Mouse (Mus musculus) midbrain, embryonic 12.5 days (tissue): ENCODE results near the gene March1. TPM values are rescaled to one million over a fixed set of nuclear protein-coding genes. Genes with fewer than 3 reads are reported as not detected.
"Not testable (repeated sequence)": the region's sequence is repeated elsewhere in the genome, so short reads cannot be mapped to it uniquely, and the experiment has no call there.

Source experiments
- ATAC-seq: fragments of 200-750 bp; cut with Nextera tagmentation; 2 replicates; pipeline ENCODE4 v1.8.0; 2017; ENCODE audit warnings: low read depth, moderate TSS enrichment, moderate library complexity; ENCODE audit not compliant: low FRiP score
- H3K27ac ChIP-seq: fragments of 300-500 bp; sonication (generic); replicated peaks from 2 replicates; pipeline ENCODE4 v1.5.1; 2016; ENCODE audit warnings: mild to moderate bottlenecking
- H3K27me3 ChIP-seq: fragments of 300-500 bp; sonication (generic); 2 replicates; pipeline ENCODE4 v1.6.1; 2016; ENCODE audit warnings: mild to moderate bottlenecking
- H3K36me3 ChIP-seq: fragments of 300-500 bp; sonication (generic); 2 replicates; pipeline ENCODE4 v1.6.1; 2016
- H3K4me1 ChIP-seq: fragments of 300-500 bp; sonication (generic); 2 replicates; pipeline ENCODE4 v1.6.1; 2016
- H3K4me2 ChIP-seq: fragments of 300-500 bp; sonication (generic); replicated peaks from 2 replicates; pipeline ENCODE4 v1.6.1; 2016; ENCODE audit warnings: mild to moderate bottlenecking, moderate library complexity
- H3K4me3 ChIP-seq: fragments of 300-500 bp; sonication (generic); 2 replicates; pipeline ENCODE4 v1.5.1; 2016; ENCODE audit warnings: mild to moderate bottlenecking
- H3K9ac ChIP-seq: fragments of 300-500 bp; sonication (generic); replicated peaks from 2 replicates; pipeline ENCODE4 v1.6.1; 2016; ENCODE audit warnings: mild to moderate bottlenecking, moderate library complexity
- H3K9me3 ChIP-seq: fragments of 300-500 bp; sonication (generic); 2 replicates; pipeline ENCODE4 v1.6.1; 2016; ENCODE audit warnings: mild to moderate bottlenecking
- WGBS: fragments of 180-500 bp; shearing (Covaris S2); methylation state at CpG from one replicate; pipeline ENCODE4 v1.1.7; 2016; 5-methylcytosine and 5-hydroxymethylcytosine counted together
- polyA plus RNA-seq: library from polyadenylated mRNA; unstranded; fragments of >200 nt; fragmentation: Nextera tagmentation; extraction: Ambion mirVana; gene quantifications from 2 replicates; pipeline ENCODE4 v1.2.1, GENCODE M21; 2016

The March1 gene
- polyA plus RNA-seq, 1 experiment from 2014 or later, result 20.3 TPM

DNA sequence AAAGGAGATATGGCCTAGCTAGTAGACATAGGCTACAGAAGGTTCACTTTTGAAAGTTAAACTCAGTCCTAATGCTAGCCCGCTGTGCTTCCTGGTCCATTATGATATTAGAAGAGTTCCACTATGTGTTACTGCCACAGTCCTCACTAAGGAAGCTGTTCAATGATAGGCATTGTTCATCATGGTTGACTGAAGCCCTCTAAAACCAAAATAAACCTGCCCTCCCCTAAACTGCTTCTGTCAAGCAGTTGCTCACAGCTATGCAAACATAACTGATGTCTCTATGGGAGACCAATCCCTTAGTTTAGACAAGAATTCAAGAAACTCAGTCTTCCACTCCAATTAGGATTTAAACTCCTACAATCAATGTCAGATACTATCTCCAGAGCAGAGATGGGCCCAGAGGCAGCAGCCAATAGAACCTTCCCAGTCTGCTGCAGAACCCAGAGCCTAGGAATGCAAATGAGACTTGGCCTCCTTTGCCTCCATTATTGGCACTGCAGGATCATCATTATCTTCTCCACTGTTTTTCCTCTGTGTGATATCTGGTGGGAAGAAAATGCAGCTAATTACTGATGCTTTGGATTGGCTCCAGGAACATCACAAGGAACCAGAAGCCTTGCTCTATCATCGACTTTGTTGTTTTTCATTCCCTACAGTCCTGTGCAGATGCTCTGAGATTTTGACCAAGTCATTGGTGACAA, 787.2 kb downstream of the March1 start:
- WGBS, result 81% methylated on average over 2 of the region's 2 CpGs
- ATAC-seq, result no peak

DNA sequence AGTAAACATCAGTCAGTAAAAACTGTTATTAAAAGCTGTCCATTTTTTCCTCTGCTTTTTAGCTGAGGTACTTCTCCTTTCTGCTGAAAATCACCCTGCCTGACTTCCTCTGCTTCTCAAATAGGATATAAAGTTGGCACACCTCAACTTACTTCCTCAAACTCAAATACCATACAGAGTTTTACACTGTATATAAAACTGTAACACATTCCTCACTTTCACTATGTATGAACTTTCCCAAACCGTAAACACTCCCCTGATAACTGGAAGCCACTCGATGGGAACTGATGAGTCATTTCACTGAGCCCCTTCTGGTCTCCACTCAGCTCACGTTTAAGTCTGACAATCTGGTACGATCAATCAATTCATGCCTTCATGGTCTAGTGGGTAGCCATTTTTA, 788.1 kb downstream of the March1 start:
- 80% methylated on average over 4 of the region's 4 CpGs for WGBS
- not testable (repeated sequence) for H3K9ac ChIP-seq, ATAC-seq

More for the DNA sequence above, 787.2 kb downstream of the March1 start:
- Histone ChIP-seq H3K4me1 (no peaks in the 10 kb centered on the region), H3K9ac (no peak overlapping the region), H3K9me3 (no peaks in the 10 kb centered on the region), H3K27ac (no peak overlapping the region), H3K27me3 (no peaks in the 10 kb centered on the region), H3K4me2 (no peak overlapping the region), H3K36me3 (no peaks in the 10 kb centered on the region), H3K4me3 (no peak overlapping the region)

DNA sequence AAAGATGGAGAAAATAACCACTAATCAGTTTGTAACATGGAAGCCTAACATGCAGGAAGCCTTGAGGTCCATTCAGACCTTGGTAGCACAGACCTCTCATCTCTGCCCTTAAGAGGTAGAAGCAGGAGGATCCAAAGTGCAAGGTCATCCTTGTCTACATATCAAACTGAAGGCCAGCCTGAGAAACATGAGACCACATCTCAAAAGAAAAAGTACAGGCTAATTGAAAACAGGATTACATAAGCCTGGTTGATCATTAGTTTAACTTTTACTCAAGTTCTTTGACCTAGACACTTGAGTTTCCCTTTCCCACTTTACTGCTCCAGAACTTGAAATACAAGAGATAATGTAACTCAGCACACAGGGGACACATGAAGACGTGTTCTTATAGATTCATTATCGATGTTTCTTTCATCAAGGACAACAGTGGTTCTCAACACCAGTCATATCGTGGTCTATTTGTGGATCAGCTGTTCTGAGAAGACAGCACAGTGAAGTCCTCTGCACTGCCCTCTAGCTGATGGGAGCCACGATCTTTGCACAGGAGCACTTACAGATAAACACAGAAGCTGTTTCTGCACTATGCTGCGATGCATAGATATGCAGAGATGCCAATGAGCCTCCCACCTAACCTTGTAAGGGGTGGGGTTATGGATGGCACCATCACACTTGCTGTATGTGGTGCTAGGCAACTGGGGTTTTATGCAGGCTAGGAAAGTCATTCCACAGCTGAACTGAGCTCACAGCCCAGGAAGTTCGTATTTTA, 789.1 kb downstream of the March1 start:
- no peaks in the 10 kb centered on the region for H3K4me1 ChIP-seq
- no peak overlapping the region for H3K4me3 ChIP-seq
- H3K9me3 ChIP-seq, result no peaks in the 10 kb centered on the region
- 85% methylated on average over 6 of the region's 6 CpGs for WGBS
- no peak overlapping the region for H3K9ac ChIP-seq
- no peak for ATAC-seq
- H3K27me3 ChIP-seq, result no peaks in the 10 kb centered on the region
- no peak overlapping the region for H3K4me2 ChIP-seq
- no peak overlapping the region for H3K27ac ChIP-seq
- no peaks in the 10 kb centered on the region for H3K36me3 ChIP-seq

More for the DNA sequence above, 788.1 kb downstream of the March1 start:
- H3K27ac ChIP-seq, H3K4me1 ChIP-seq, H3K4me2 ChIP-seq, H3K36me3 ChIP-seq, H3K9me3 ChIP-seq, H3K27me3 ChIP-seq, H3K4me3 ChIP-seq: not testable (repeated sequence)

DNA sequence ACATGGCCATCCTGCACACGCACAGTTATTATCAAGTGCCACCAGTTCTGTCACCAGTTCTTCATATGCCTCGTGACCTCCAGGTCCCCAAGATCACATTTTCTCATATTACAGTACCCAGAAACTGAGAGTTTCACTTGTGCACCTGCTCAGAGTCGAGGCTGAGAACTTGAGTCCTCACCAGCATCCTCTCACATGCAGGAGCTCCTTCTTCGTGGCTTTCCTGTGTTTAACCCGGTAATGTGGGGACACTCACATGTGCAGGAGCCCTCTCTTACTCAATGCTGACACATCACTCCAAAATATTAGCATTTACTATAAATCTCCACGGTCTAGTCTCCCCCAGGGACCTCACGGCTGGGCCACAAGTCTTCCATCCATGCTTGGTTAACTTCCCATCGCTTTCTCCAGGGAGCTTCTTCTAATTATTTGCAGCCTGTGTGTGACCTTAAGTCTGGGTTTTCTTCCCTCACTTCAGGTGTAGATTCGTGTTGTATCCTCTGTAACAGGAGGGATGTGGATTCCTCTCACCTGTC, 792.4 kb downstream of the March1 start:
- no peak overlapping the region for H3K27ac ChIP-seq
- H3K4me2 ChIP-seq, result no peak overlapping the region
- WGBS, result 82% methylated on average over 9 of the region's 9 CpGs
- no peak overlapping the region for H3K4me3 ChIP-seq
- no peaks in the 10 kb centered on the region for H3K27me3 ChIP-seq
- H3K9ac ChIP-seq, result no peak overlapping the region
- no peaks in the 10 kb centered on the region for H3K4me1 ChIP-seq
- no peak for ATAC-seq
- no peaks in the 10 kb centered on the region for H3K9me3 ChIP-seq
- H3K36me3 ChIP-seq, result no peaks in the 10 kb centered on the region

DNA sequence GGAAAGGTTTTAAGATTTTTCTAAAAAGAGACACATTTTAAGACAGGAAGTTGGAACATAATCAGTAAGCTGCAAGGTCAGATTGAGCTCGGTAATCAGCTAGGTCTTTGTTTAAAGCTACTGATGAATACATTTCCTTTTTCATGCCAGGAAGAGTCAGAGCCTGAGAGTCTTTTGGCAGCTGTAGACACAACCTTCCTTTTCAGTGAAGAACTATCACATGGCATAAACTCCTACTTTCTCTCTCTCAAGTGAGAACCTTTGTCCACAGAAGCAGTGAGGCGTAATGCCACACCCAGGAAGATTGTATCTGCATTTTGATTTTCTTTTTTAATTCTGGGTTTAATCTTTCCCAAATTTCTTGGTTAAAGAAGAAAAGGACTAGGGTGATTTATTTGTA, 795.4 kb downstream of the March1 start:
- no peaks in the 10 kb centered on the region for H3K9me3 ChIP-seq
- 69% methylated on average over 2 of the region's 2 CpGs for WGBS
- H3K4me3 ChIP-seq, result no peak overlapping the region
- H3K27ac ChIP-seq, result no peak overlapping the region
- H3K4me1 ChIP-seq, result no peaks in the 10 kb centered on the region
- ATAC-seq, result no peak
- no peaks in the 10 kb centered on the region for H3K36me3 ChIP-seq
- H3K4me2 ChIP-seq, result no peak overlapping the region
- H3K27me3 ChIP-seq, result no peaks in the 10 kb centered on the region
- H3K9ac ChIP-seq, result no peak overlapping the region

DNA sequence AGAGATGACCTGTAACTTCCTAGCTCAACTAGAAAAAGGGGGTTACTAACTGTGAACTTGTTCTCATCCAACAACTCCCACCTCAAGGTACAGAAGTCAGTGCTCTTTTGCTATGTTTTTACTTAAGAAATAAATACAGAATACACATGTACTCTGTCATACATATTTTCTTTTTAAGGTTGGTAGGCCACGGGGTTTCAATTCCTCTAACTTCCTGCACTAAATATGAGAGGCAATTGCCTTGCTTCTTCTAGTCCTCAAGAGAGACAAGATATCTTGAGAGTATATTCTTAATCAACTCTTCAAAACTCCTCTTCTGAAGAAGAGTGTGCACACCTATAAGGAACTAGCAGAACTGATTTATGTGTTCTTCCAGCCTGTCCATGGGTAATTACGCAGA, 797.5 kb downstream of the March1 start:
- Histone ChIP-seq H3K9ac (no peak overlapping the region), H3K9me3 (no peaks in the 10 kb centered on the region), H3K4me3 (no peak overlapping the region), H3K4me1 (no peaks in the 10 kb centered on the region), H3K4me2 (no peak overlapping the region), H3K27ac (no peak overlapping the region), H3K27me3 (no peaks in the 10 kb centered on the region), H3K36me3 (no peaks in the 10 kb centered on the region)
- no peak for ATAC-seq
- 83% methylated on average over 2 of the region's 2 CpGs for WGBS

DNA sequence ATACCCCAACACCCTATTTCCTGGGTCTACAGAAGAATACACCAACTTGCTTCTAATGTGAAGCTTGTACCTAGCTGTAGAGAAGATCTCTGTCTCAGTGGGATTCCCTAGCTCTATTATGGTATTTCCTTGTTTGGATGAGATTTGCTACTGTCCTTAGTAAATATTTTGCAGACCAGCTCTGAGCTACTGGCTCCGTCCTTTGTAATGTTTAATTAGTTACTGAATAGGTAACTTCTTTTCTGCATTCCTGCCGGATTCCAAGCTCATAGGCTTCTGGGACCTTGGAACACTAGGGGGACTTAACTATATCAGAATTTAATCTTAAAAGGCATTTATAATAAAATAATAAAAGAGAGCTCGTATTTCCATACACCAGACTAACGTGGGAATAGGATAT, 799.9 kb downstream of the March1 start:
- not testable (repeated sequence) for H3K4me2 ChIP-seq, H3K4me1 ChIP-seq, H3K4me3 ChIP-seq, H3K27me3 ChIP-seq, H3K9ac ChIP-seq, ATAC-seq, H3K27ac ChIP-seq, H3K9me3 ChIP-seq, H3K36me3 ChIP-seq
- 86% methylated on average over 4 of the region's 4 CpGs for WGBS

DNA sequence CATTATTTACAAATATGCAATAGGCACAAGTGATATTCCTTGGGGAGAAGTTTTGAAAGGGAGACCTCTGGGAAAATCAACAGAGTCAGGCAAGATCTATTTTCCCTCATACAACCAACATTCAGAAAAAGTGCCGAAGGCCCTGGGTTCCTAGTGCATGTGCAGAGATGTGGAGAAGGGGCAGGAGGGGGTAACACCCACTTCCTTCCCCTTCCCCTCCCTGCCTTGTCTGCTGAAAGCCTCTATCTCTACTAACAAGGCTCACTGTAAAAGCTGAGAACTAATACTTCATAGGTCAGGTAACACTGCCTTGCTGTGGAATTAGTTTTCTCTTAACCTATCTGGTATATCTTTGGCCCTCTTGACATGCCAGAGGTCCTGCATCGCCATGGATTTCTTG, 812.9 kb downstream of the March1 start:
- Histone ChIP-seq H3K36me3 (no peaks in the 10 kb centered on the region), H3K4me3 (no peak overlapping the region), H3K4me2 (no peak overlapping the region), H3K4me1 (no peaks in the 10 kb centered on the region), H3K9me3 (no peaks in the 10 kb centered on the region), H3K27ac (no peak overlapping the region), H3K27me3 (no peaks in the 10 kb centered on the region), H3K9ac (no peak overlapping the region)
- ATAC-seq, result no peak
- WGBS, result 92% methylated on average over 2 of the region's 2 CpGs

DNA sequence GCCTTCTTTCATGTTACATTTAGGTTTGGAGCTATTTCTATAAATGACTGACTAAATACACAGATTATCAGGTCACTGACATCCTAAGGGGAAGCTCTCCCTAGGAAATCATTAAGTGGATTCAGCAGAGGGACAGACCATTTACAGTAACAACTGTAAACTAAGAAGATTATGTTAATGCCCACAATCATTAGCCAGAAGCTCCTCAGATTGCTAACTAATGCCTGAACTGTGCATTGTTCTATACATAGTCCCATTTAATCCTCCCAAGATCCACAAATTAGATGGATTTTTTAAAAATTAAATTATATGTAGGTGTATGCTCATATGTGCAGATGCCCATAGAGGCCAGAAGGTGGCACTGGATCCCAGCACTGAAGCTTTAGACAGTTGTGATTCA, 815.9 kb downstream of the March1 start:
- Histone ChIP-seq H3K4me3 (no peak overlapping the region), H3K9me3 (no peaks in the 10 kb centered on the region), H3K27ac (no peak overlapping the region), H3K4me1 (no peaks in the 10 kb centered on the region), H3K4me2 (no peak overlapping the region), H3K9ac (no peak overlapping the region), H3K36me3 (no peaks in the 10 kb centered on the region), H3K27me3 (no peaks in the 10 kb centered on the region)
- ATAC-seq, result no peak

DNA sequence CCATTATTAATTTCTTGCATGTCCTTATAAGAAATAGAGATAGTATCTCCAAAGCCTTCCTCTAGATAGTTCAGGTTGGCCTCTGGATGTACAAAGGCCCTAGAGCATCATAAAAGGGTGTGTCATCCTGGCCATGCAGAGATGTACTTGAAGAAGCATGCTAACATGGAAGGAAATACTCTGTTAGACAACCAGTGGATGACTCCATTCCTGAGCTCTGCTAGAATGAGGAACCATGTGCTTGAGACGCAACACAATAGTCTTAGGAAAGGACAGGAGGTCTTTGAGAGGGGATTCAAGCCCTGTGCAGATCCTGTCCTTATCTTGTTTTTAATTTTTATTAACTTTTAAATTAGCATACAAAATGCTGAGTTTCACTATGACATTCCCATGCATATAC, 819.1 kb downstream of the March1 start:
- Histone ChIP-seq H3K4me3 (no peak overlapping the region), H3K4me2 (no peak overlapping the region), H3K36me3 (no peaks in the 10 kb centered on the region), H3K9me3 (no peaks in the 10 kb centered on the region), H3K9ac (no peak overlapping the region), H3K4me1 (no peaks in the 10 kb centered on the region), H3K27ac (no peak overlapping the region), H3K27me3 (no peaks in the 10 kb centered on the region)
- 85% methylated on average over 1 of the region's 1 CpGs for WGBS
- ATAC-seq, result no peak

DNA sequence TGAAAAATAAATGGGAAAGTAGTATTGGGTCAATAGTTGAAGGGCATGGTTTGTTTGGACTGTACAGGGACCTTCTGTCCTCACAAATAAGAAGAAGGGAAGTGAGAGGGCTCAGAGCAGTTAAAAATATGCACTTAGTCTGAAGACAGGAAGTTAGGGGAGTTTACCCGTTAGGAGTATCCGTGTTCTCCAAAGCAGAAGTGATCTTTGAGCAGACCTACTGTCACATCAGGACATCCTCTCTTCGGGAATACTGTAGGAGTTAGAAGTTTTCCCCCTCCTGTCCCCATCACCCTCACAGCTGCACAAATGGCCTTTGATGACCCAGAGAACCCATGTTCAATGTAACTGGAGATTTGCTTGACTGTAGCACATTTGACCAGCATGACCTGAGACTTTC, 820.2 kb downstream of the March1 start:
- Histone ChIP-seq H3K9me3 (no peaks in the 10 kb centered on the region), H3K36me3 (no peaks in the 10 kb centered on the region), H3K4me3 (no peak overlapping the region), H3K27ac (no peak overlapping the region), H3K4me2 (no peak overlapping the region), H3K9ac (no peak overlapping the region), H3K27me3 (no peaks in the 10 kb centered on the region), H3K4me1 (no peaks in the 10 kb centered on the region)
- no peak for ATAC-seq
- WGBS, result 83% methylated on average over 3 of the region's 3 CpGs

DNA sequence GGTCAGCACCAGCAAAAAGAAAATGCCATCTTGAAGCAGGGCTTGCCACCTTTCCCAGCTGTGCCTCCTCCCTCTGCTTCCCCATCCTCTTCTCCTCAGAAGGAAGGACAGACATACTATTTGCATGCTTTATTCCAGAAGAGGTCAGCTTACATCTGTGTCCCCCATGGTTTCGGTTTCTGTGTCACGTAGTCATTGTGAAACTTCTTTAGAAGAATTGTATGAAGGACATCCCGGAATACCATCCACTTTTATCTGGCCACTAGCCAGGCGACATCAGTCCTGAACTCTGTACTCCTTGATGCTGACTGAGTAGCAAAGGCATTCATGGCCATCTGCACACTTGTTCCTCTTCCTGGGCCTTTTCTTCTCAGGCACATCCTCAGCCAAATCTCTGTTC, 820.8 kb downstream of the March1 start:
- no peak overlapping the region for H3K4me2 ChIP-seq
- H3K36me3 ChIP-seq, result no peaks in the 10 kb centered on the region
- ATAC-seq, result no peak
- H3K9ac ChIP-seq, result no peak overlapping the region
- H3K9me3 ChIP-seq, result no peaks in the 10 kb centered on the region
- H3K27me3 ChIP-seq, result no peaks in the 10 kb centered on the region
- H3K4me1 ChIP-seq, result no peaks in the 10 kb centered on the region
- WGBS, result 86% methylated on average over 4 of the region's 4 CpGs
- H3K27ac ChIP-seq, result no peak overlapping the region
- no peak overlapping the region for H3K4me3 ChIP-seq
